Mouse (Mus musculus) G1E (cell line): Measurements from ENCODE around the gene Pde4dip. TPM values are rescaled to one million over a fixed set of nuclear protein-coding genes. Genes with fewer than 3 reads are reported as not detected.
A peak's percentile ranks its signal among the peaks of the same experiment; 100 is the strongest.

Experiments
- ATAC-seq: 2 replicates; pipeline ENCODE4 v1.8.0; 2016; ENCODE audit warnings: mild to moderate bottlenecking; ENCODE audit not compliant: insufficient number of reproducible peaks, poor library complexity, low FRiP score, severe bottlenecking; ENCODE audit errors: extremely low read depth
- DNase-seq: peaks from one replicate; pipeline ENCODE4 v3.0.0; 2012; ENCODE audit warnings: low spot score
- H3K27me3 ChIP-seq: 2 replicates; pipeline ENCODE4 v1.6.1; 2012; ENCODE audit warnings: mild to moderate bottlenecking, low read length, inconsistent platforms; ENCODE audit not compliant: insufficient read depth
- H3K36me3 ChIP-seq: replicated peaks from 2 replicates; pipeline ENCODE3; 2012; ENCODE audit warnings: mild to moderate bottlenecking, inconsistent platforms
- H3K4me1 ChIP-seq: 2 replicates; pipeline ENCODE4 v1.6.1; 2012; ENCODE audit warnings: low read depth, low read length, inconsistent platforms, mixed read lengths; ENCODE audit not compliant: insufficient read depth
- H3K4me3 ChIP-seq: 2 replicates; pipeline ENCODE4 v1.5.1; 2012; ENCODE audit warnings: low read depth, mild to moderate bottlenecking, inconsistent platforms, low read length, moderate library complexity, mixed read lengths
- H3K9me3 ChIP-seq: replicated peaks from 2 replicates; pipeline ENCODE4 v1.6.1; 2012; ENCODE audit warnings: inconsistent platforms
- CTCF ChIP-seq: IDR thresholded peaks from 2 replicates; pipeline ENCODE4 v1.5.1; 2012; ENCODE audit warnings: low read depth, low read length, inconsistent platforms, mixed read lengths
- GATA1 ChIP-seq: IDR thresholded peaks from 2 replicates; pipeline ENCODE4 v1.6.1; 2012; ENCODE audit warnings: borderline replicate concordance, low read length, inconsistent platforms, mixed read lengths
- GATA2 ChIP-seq: IDR thresholded peaks from 2 replicates; pipeline ENCODE4 v1.6.1; 2012; ENCODE audit warnings: low read depth, low read length, inconsistent platforms, borderline replicate concordance
- POLR2AphosphoS5 ChIP-seq: IDR thresholded peaks from 2 replicates; pipeline ENCODE4 v1.6.1; 2012; ENCODE audit warnings: low read depth, low read length, inconsistent platforms; ENCODE audit not compliant: insufficient replicate concordance
- TAL1 ChIP-seq: conservative IDR thresholded peaks from 2 replicates; pipeline ENCODE4 v1.6.1; 2012; ENCODE audit warnings: low read depth, low read length, inconsistent platforms, mixed read lengths
- polyA plus RNA-seq: library from polyadenylated mRNA; stranded (reverse); fragments of >175 nt; gene quantifications from 2 replicates; pipeline ENCODE4 v1.2.3, GENCODE M21; 2012
- total RNA-seq, 2 experiments: library from RNA; stranded (forward) in 1 of 2; stranded (reverse) in 1 of 2; fragments of 200-1000 nt in 1 of 2; fragments of >200 nt in 1 of 2; fragmentation: Nextera tagmentation in 1 of 2; gene quantifications; 2 replicates each; pipeline ENCODE4 v1.2.3; 2014 to 2017

Gene Pde4dip
- total and polyA plus RNA-seq, 3 experiments: 0.47 to 4.8 (median 2.7) TPM

DNA sequence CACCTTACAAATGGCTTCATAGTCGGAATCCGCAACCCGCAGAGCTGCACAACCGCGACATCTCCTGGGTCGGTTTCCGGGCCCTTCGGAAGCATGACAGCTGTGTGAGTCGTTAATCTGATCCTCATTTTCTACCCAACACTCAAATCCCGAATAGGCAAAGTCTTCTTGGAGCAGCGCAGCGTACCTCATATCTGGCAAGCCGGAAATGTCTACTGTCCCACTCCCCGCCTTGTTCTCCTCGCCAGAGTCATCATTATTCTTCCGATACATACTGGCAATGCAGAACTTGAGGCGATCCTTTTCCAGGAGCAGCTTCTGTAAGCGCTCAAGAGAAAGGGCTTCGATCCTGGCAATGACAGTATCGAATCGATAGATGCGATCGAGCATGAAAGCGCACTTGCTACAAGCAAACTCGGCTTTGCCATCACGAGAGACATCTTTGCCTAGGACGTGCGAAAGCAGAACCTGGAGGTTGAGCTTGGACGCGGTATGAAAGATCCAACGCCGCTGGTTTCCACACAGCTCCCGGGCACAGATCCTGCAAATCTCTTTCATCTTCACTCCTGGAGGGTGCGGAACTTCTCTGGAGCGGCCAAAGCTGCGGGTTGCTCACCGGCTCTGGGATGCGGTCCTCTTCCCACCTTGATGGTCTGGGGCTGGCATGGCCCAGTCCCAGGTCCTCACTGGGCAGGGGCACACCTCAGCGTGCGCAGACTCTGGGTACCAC lies 121.3 kb downstream of the Pde4dip start:
- Histone ChIP-seq H3K27me3 (no peaks in the 10 kb centered on the region), H3K9me3 (no peaks in the 10 kb centered on the region), H3K4me3 (peak overlapping the region; percentile 77), H3K4me1 (peaks cover 10% of the 10 kb centered on the region), H3K36me3 (no peaks in the 10 kb centered on the region)
- ATAC-seq: no peak
- no peak for TF ChIP-seq CTCF
- TF ChIP-seq GATA1: no peak
- no peak for TF ChIP-seq POLR2AphosphoS5
- TF ChIP-seq GATA2: no peak
- no peak for TF ChIP-seq TAL1
- DNase-seq: no peak

DNA sequence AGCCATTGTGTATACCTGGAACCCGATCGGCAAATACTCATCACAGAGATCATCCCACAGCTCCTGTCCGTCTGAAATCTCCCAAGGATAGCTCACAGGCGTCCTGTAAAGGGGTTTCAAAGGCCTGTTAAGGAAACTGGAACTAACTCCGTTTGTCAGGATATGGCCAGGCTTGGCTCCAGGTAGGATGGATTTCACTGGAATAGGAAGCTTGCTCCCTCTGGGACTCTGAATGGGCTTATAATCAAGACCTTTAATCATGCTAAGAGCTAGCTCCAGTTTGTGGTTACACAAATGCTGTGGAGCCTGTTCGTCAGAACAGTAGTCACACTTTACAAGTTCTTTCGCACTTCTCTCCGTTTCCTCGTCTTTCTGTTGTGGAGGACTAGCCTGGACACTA lies 122.0 kb downstream of the Pde4dip start:
- Histone ChIP-seq H3K9me3 (no peaks in the 10 kb centered on the region), H3K4me3 (no peak overlapping the region), H3K4me1 (peaks cover 10% of the 10 kb centered on the region), H3K36me3 (no peaks in the 10 kb centered on the region), H3K27me3 (no peaks in the 10 kb centered on the region)
- DNase-seq (no peak), ATAC-seq (no peak)
- TF ChIP-seq POLR2AphosphoS5 (no peak), TAL1 (no peak), GATA2 (no peak), CTCF (no peak)

DNA sequence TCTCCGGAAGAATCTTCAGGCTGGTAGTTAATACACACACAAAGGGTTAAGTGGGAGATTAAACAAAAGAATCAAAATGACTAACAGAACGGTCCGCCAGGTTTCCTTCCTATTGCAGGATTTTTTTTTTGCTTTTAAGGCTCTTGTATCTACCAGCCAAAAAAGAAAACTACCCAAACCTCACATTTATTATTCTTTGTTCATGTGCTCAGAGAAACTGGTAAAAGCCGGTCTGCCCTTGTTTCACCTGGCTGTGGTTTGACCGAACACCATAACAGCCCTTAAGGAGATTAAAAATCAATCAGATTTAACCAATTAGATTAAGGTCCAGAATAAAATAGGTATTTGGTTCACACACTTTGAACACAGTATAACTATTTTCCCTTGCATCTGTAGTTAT lies 124.4 kb downstream of the Pde4dip start:
- H3K9me3 ChIP-seq: no peaks in the 10 kb centered on the region
- H3K27me3 ChIP-seq: no peaks in the 10 kb centered on the region
- no peaks in the 10 kb centered on the region for H3K36me3 ChIP-seq
- H3K4me1 ChIP-seq: peaks cover 10% of the 10 kb centered on the region
- ATAC-seq (no peak), DNase-seq (no peak)
- TF ChIP-seq TAL1 (no peak), POLR2AphosphoS5 (no peak), GATA2 (no peak), CTCF (no peak), GATA1 (no peak)
- H3K4me3 ChIP-seq: no peak overlapping the region

DNA sequence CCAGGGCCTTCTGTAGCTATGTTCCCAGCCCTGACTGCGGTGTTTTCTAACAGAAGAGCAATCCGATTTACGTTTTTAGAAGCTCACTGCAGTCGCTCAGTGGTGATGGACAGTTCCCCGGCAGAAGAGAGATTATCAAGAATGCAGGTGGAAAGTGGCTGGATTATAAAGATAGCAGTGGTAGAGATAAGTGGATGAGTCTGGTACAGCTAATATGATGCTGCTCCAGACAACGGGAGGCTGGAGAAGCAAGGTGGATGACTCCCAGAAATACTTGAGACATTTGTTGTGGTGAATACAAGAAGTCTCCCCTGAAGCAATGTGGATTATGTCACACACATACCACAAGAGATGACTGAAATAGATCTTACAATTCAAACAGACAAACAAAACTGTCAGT lies 126.6 kb downstream of the Pde4dip start:
- Histone ChIP-seq H3K4me3 (no peak overlapping the region), H3K36me3 (peaks cover 7% of the 10 kb centered on the region), H3K9me3 (no peaks in the 10 kb centered on the region), H3K4me1 (peaks cover 4% of the 10 kb centered on the region), H3K27me3 (no peaks in the 10 kb centered on the region)
- ATAC-seq (no peak), DNase-seq (no peak)
- TF ChIP-seq CTCF: no peak
- no peak for TF ChIP-seq TAL1
- no peak for TF ChIP-seq POLR2AphosphoS5
- TF ChIP-seq GATA2: no peak
- no peak for TF ChIP-seq GATA1

DNA sequence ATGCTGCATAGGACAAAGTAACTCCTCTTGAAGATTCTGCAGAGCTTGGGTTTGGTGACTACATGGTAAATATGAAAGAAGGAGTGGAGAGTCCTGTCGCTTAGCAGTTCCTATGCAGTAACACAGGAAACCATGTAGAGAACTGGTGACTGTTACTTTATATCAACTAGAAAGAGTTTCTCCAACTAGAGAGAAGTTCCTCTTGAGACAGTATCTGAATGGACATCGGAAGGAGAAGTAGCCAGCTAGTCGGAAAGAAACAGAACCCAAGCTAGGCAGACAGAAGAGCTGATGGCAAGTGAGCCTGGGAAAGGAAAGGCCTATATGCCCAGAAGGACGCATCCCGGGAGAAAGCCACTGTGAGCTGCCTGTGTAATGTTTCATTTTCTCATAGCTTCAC lies 127.3 kb downstream of the Pde4dip start:
- Histone ChIP-seq H3K4me3 (no peak overlapping the region), H3K27me3 (no peaks in the 10 kb centered on the region), H3K36me3 (peaks cover 11% of the 10 kb centered on the region), H3K4me1 (no peaks in the 10 kb centered on the region), H3K9me3 (no peaks in the 10 kb centered on the region)
- DNase-seq (no peak), ATAC-seq (no peak)
- TF ChIP-seq TAL1 (no peak), GATA2 (no peak), GATA1 (no peak), POLR2AphosphoS5 (no peak), CTCF (no peak)

DNA sequence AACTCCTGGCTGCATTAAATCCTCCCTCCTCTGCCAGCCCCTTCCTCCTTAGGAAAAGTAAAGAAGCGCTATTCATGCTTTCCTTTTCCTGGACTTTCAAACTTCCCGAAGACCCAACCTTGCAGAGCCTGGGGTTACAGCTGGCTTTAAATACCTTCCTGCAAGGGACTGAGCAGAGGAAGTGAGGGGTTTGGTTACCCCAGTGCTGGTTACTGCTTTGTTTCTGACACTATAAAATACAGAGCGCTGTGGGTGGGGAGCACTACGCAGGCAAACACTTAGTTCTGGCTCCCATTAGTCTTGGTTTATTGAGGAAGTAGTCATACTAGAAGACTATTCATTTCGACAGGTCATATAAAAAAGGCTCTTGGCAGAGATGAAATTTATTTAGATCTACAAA lies 128.7 kb downstream of the Pde4dip start:
- Histone ChIP-seq H3K9me3 (no peaks in the 10 kb centered on the region), H3K36me3 (peaks cover 18% of the 10 kb centered on the region), H3K27me3 (no peaks in the 10 kb centered on the region), H3K4me3 (no peak overlapping the region), H3K4me1 (no peaks in the 10 kb centered on the region)
- ATAC-seq (no peak), DNase-seq (no peak)
- no peak for TF ChIP-seq POLR2AphosphoS5
- TF ChIP-seq GATA2: no peak
- no peak for TF ChIP-seq TAL1
- no peak for TF ChIP-seq CTCF
- TF ChIP-seq GATA1: no peak
